Mouse (Mus musculus): Measurements from ENCODE around the gene Mak.
"Not testable (repeated sequence)": the region's sequence is repeated elsewhere in the genome, so short reads cannot be mapped to it uniquely, and the experiment has no call there.

Mak gene

GRCm38 (mm10) chr13:41000140-41000925 lies 79.2 kb downstream of the Mak start:
- DNase-seq (ENCODE audit: inconsistent age in 2 of 2, low spot score in 1 of 2) = peak; percentile 64 to 87

- DNase-seq (ENCODE audit: inconsistent age in 2 of 2, low spot score in 1 of 2) = not testable (repeated sequence)
Measured at GRCm38 (mm10) chr13:40998537-40998936, 81.0 kb downstream of the Mak start.

- DNase-seq (ENCODE audit: inconsistent age in 2 of 2, low spot score in 1 of 2) = peak; percentile 37 to 71
Measured at GRCm38 (mm10) chr13:40994487-40995263, 84.8 kb downstream of the Mak start.

GRCm38 (mm10) chr13:40988418-40988817 lies 91.1 kb downstream of the Mak start:
- DNase-seq (ENCODE audit: inconsistent age in 2 of 2, low spot score in 1 of 2) = no peak

GRCm38 (mm10) chr13:40987608-40988303 lies 91.8 kb downstream of the Mak start:
- DNase-seq (ENCODE audit: inconsistent age in 2 of 2, low spot score in 1 of 2) = not testable (repeated sequence)

GRCm38 (mm10) chr13:40986081-40986480 lies 93.4 kb downstream of the Mak start:
- DNase-seq (ENCODE audit: inconsistent age in 2 of 2, low spot score in 1 of 2) = no peak

GRCm38 (mm10) chr13:40982759-40983158 lies 96.7 kb downstream of the Mak start:
- DNase-seq (ENCODE audit: inconsistent age in 2 of 2, low spot score in 1 of 2) = peak; percentile 56 to 65

GRCm38 (mm10) chr13:40979321-40979720 lies 100.2 kb downstream of the Mak start:
- DNase-seq (ENCODE audit: inconsistent age in 2 of 2, low spot score in 1 of 2) = no peak

- no peak for DNase-seq (ENCODE audit: inconsistent age in 2 of 2, low spot score in 1 of 2)
Measured at GRCm38 (mm10) chr13:40978652-40979051, 100.9 kb downstream of the Mak start.

- peak; percentile 54 to 84 for DNase-seq (ENCODE audit: inconsistent age in 2 of 2, low spot score in 1 of 2)
Measured at GRCm38 (mm10) chr13:40977609-40978008, 101.9 kb downstream of the Mak start.

Data from adrenal gland, adult (tissue).